Mouse (Mus musculus): ENCODE results near the gene Cacng7. TPM values are rescaled to one million over a fixed set of nuclear protein-coding genes. Genes with fewer than 3 reads are reported as not detected.

The Cacng7 gene
- total and polyA plus RNA-seq, 2 experiments from 2014 or later = 0.15 to 4.0 TPM

DNA sequence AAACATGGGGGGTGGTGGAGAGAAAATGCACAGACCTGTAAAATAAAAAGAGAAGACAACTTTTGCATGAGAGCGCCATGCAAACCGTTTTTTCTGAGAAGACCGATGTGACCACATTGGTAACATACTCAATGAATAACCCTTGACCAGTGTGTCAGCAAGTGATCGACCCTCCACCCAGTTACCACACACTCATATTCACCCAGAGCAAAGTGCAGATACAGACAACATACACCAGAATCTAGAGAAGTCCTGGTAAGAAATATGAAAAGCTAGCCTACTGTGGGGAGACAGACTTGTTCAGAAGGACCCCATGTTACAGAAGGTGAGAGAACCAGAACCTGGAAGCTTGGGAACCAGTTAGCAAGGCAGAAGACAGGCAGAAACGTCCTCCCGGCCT lies 1.6 kb upstream of the Cacng7 start:
- Histone ChIP-seq H3K36me3 (replicated peaks; ENCODE audit: control insufficient read depth, insufficient read depth, low read length) (no peaks in the 10 kb centered on the region), H3K4me2 (ENCODE audit: low read depth, low read length) (peak overlapping the region; percentile 54), H3K27ac (ENCODE audit: low read depth) (no peak overlapping the region), H3K9me3 (replicated peaks; ENCODE audit: control insufficient read depth, low read length) (no peaks in the 10 kb centered on the region), H3K27me3 (ENCODE audit: control insufficient read depth, insufficient read depth, low read length) (peaks cover 61% of the 10 kb centered on the region), H3K4me3 (ENCODE audit: low read depth, low read length) (no peak overlapping the region), H3K9ac (replicated peaks; ENCODE audit: low read depth, low read length) (no peak overlapping the region), H3K4me1 (ENCODE audit: control insufficient read depth, insufficient read depth) (no peaks in the 10 kb centered on the region)
- 47% methylated on average over 6 of the region's 6 CpGs for WGBS
- no peak for ATAC-seq (ENCODE audit: insufficient read depth, low read depth)
- no peak for TF ChIP-seq CTCF (IDR thresholded peaks at IDR 0.05; ENCODE audit: low read depth)
- no peak for TF ChIP-seq EP300 (IDR thresholded peaks at IDR 0.05; ENCODE audit: low read depth)
- no peak for DNase-seq (ENCODE audit: low spot score)

DNA sequence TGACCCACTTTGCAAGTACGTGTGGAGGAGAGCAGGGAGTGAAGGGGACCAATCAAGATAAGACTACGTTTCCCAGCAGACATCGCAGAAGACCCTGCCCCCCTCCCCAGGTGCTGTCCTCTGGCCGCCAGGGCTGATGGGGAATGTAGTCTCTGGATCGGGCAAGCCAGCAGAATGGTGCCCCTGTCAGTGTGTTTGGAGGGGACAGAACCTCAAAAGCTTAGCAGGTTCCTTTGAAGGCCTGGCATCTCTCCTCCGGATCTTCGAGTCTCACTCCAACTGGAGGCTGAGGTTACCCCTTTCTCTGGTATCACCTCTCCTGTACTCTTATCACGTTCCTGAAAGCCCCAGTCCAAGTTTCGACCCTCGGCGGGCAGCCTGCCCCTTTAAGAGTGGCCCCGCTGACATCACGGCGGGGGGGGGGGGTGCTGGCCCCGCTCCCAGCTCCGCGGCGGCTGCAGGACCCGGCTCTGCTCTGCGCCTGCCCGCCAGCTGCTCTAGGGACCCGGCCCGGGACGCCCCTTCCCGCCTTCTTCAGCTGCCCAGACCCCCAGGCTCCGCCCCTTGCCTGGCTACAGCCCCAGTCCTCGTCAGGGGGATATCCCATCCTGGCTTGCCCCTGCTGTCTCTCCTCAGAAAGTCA lies 1.1 kb upstream of the Cacng7 start:
- Histone ChIP-seq H3K27ac (ENCODE audit: low read depth) (no peak overlapping the region), H3K9ac (replicated peaks; ENCODE audit: low read depth, low read length) (no peak overlapping the region), H3K4me2 (ENCODE audit: low read depth, low read length) (peak overlapping the region; percentile 54), H3K4me1 (ENCODE audit: control insufficient read depth, insufficient read depth) (no peaks in the 10 kb centered on the region), H3K9me3 (replicated peaks; ENCODE audit: control insufficient read depth, low read length) (no peaks in the 10 kb centered on the region), H3K27me3 (ENCODE audit: control insufficient read depth, insufficient read depth, low read length) (peaks cover 61% of the 10 kb centered on the region), H3K36me3 (replicated peaks; ENCODE audit: control insufficient read depth, insufficient read depth, low read length) (no peaks in the 10 kb centered on the region), H3K4me3 (ENCODE audit: low read depth, low read length) (peak overlapping the region; percentile 48)
- DNase-seq (ENCODE audit: low spot score) = no peak
- peak; percentile 64 for ATAC-seq (ENCODE audit: insufficient read depth, low read depth)
- TF ChIP-seq EP300 (IDR thresholded peaks at IDR 0.05; ENCODE audit: low read depth) (no peak), CTCF (IDR thresholded peaks at IDR 0.05; ENCODE audit: low read depth) (no peak)
- under 1% methylated on average over 20 of the region's 27 CpGs for WGBS

DNA sequence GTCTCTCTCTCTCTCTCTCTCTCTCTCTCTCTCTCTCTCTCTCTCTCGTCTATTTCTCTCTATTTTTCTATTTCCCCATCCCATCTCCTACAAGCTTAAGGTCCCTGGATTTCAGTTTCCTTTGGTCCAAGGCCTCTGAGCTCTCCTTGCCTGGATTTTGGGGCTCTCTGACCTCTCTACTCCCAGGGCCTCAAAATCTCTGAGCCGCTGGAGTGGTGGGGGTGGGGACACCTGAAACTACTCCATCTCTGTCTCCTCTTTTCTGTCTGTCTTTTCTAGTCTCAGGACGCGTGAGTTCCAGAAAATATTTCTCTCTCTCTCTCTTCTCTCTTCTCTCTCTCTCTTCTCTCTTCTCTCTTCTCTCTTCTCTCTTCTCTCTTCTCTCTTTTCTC lies 535 bp upstream of the Cacng7 start:
- peak overlapping the region; percentile 48 for H3K4me3 ChIP-seq (ENCODE audit: low read depth, low read length)
- H3K4me2 ChIP-seq (ENCODE audit: low read depth, low read length) = peak overlapping the region; percentile 54
- H3K9me3 ChIP-seq (replicated peaks; ENCODE audit: control insufficient read depth, low read length) = no peaks in the 10 kb centered on the region
- no peaks in the 10 kb centered on the region for H3K36me3 ChIP-seq (replicated peaks; ENCODE audit: control insufficient read depth, insufficient read depth, low read length)
- no peaks in the 10 kb centered on the region for H3K4me1 ChIP-seq (ENCODE audit: control insufficient read depth, insufficient read depth)
- TF ChIP-seq CTCF (IDR thresholded peaks at IDR 0.05; ENCODE audit: low read depth) (no peak), EP300 (IDR thresholded peaks at IDR 0.05; ENCODE audit: low read depth) (no peak)
- ATAC-seq (ENCODE audit: insufficient read depth, low read depth) = no peak
- H3K27ac ChIP-seq (ENCODE audit: low read depth) = 0 out of 2 replicates have a peak overlapping the region, but pooled peaks have one; percentile 11
- no peak overlapping the region for H3K9ac ChIP-seq (replicated peaks; ENCODE audit: low read depth, low read length)
- DNase-seq (ENCODE audit: low spot score) = no peak
- 5% methylated on average over 4 of the region's 4 CpGs for WGBS
- H3K27me3 ChIP-seq (ENCODE audit: control insufficient read depth, insufficient read depth, low read length) = peaks cover 61% of the 10 kb centered on the region

DNA sequence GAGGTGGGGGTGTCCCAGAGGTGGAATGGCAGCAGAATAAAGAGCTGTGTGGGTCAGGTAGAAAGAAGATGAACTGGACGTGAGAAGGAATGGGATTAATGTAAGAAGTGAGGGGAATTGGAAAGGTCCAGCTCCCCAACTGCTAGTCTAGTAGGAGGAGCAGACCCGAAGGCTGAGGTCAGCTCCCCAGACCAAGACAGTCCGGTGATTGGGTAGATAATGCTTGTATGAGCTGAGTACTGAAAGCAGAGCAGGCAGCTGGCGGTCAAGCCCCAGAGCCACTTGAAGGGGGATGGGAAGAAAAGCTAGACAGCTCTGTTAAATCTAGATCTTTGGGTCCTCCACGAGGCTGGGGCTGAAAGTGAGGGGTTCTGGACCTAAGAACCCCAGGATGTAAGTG lies 787 bp downstream of the Cacng7 start:
- 10% methylated on average over 5 of the region's 5 CpGs for WGBS
- no peaks in the 10 kb centered on the region for H3K36me3 ChIP-seq (replicated peaks; ENCODE audit: control insufficient read depth, insufficient read depth, low read length)
- H3K27ac ChIP-seq (ENCODE audit: low read depth) = no peak overlapping the region
- TF ChIP-seq EP300 (IDR thresholded peaks at IDR 0.05; ENCODE audit: low read depth) (no peak), CTCF (IDR thresholded peaks at IDR 0.05; ENCODE audit: low read depth) (no peak)
- ATAC-seq (ENCODE audit: insufficient read depth, low read depth) (no peak), DNase-seq (ENCODE audit: low spot score) (no peak)
- peaks cover 61% of the 10 kb centered on the region for H3K27me3 ChIP-seq (ENCODE audit: control insufficient read depth, insufficient read depth, low read length)
- H3K9ac ChIP-seq (replicated peaks; ENCODE audit: low read depth, low read length) = no peak overlapping the region
- no peaks in the 10 kb centered on the region for H3K9me3 ChIP-seq (replicated peaks; ENCODE audit: control insufficient read depth, low read length)
- H3K4me3 ChIP-seq (ENCODE audit: low read depth, low read length) = peak overlapping the region; percentile 48
- no peaks in the 10 kb centered on the region for H3K4me1 ChIP-seq (ENCODE audit: control insufficient read depth, insufficient read depth)
- peak overlapping the region; percentile 54; the same call in 1 of the 2 replicates for H3K4me2 ChIP-seq (ENCODE audit: low read depth, low read length)

DNA sequence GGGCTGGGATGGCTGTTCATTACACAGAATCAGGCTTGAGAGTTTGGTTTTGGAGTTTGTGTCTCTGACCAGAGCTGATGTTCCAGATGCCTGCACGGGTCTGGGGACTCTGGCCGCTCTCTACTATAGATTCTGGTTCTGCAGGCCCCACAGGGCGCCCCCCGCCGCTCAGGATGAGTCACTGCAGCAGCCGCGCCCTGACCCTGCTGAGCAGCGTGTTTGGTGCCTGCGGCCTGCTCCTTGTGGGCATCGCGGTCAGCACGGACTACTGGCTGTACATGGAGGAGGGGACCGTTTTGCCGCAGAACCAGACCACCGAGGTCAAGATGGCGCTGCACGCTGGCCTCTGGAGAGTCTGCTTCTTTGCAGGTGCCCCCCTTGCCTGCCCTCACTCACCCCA lies 3.7 kb downstream of the Cacng7 start:
- H3K9ac ChIP-seq (replicated peaks; ENCODE audit: low read depth, low read length) = no peak overlapping the region
- DNase-seq (ENCODE audit: low spot score) (no peak), ATAC-seq (ENCODE audit: insufficient read depth, low read depth) (no peak)
- H3K27ac ChIP-seq (ENCODE audit: low read depth) = no peak overlapping the region
- TF ChIP-seq CTCF (IDR thresholded peaks at IDR 0.05; ENCODE audit: low read depth) (no peak), EP300 (IDR thresholded peaks at IDR 0.05; ENCODE audit: low read depth) (no peak)
- no peak overlapping the region for H3K4me3 ChIP-seq (ENCODE audit: low read depth, low read length)
- no peaks in the 10 kb centered on the region for H3K4me1 ChIP-seq (ENCODE audit: control insufficient read depth, insufficient read depth)
- no peaks in the 10 kb centered on the region for H3K9me3 ChIP-seq (replicated peaks; ENCODE audit: control insufficient read depth, low read length)
- H3K27me3 ChIP-seq (ENCODE audit: control insufficient read depth, insufficient read depth, low read length) = peaks cover 37% of the 10 kb centered on the region
- H3K36me3 ChIP-seq (replicated peaks; ENCODE audit: control insufficient read depth, insufficient read depth, low read length) = no peaks in the 10 kb centered on the region
- 55% methylated on average over 17 of the region's 17 CpGs for WGBS
- H3K4me2 ChIP-seq (ENCODE audit: low read depth, low read length) = no peak overlapping the region
